Mouse (Mus musculus): ENCODE data around the gene Vmn1r155. TPM values are rescaled to one million over a fixed set of nuclear protein-coding genes. Genes with fewer than 3 reads are reported as not detected.
"Not testable (repeated sequence)": the region's sequence is repeated elsewhere in the genome, so short reads cannot be mapped to it uniquely, and the experiment has no call there.

Gene Vmn1r155
- not detected in 2 replicates for polyA plus RNA-seq (2015; fragmentation: Nextera tagmentation; extraction: Ambion mirVana)

- not testable (repeated sequence) for H3K27me3 ChIP-seq (replicated peaks; ENCODE audit: control insufficient read depth, insufficient read depth, low read length); H3K4me2 ChIP-seq (ENCODE audit: low read depth, low read length); H3K9ac ChIP-seq (ENCODE audit: low read depth, low read length); H3K4me1 ChIP-seq (ENCODE audit: control insufficient read depth, insufficient read depth, low read length); H3K4me3 ChIP-seq (ENCODE audit: low read length); ATAC-seq; H3K9me3 ChIP-seq (ENCODE audit: control insufficient read depth, low read length); H3K36me3 ChIP-seq (ENCODE audit: control insufficient read depth, insufficient read depth, low read length); H3K27ac ChIP-seq (ENCODE audit: low read length)
- WGBS = no CpG with 5 or more reads among the region's 3 CpGs
Measured at GRCm38 (mm10) chr7:22657718-22658117, at the start of gene Vmn1r155. TSS of gene Vmn1r155 (plus strand) at chr7:22658018.

- WGBS = no CpG with 5 or more reads among the region's 2 CpGs
- H3K4me1 ChIP-seq (ENCODE audit: control insufficient read depth, insufficient read depth, low read length); H3K4me2 ChIP-seq (ENCODE audit: low read depth, low read length); H3K27me3 ChIP-seq (replicated peaks; ENCODE audit: control insufficient read depth, insufficient read depth, low read length); ATAC-seq; H3K9ac ChIP-seq (ENCODE audit: low read depth, low read length); H3K4me3 ChIP-seq (ENCODE audit: low read length); H3K9me3 ChIP-seq (ENCODE audit: control insufficient read depth, low read length); H3K27ac ChIP-seq (ENCODE audit: low read length); H3K36me3 ChIP-seq (ENCODE audit: control insufficient read depth, insufficient read depth, low read length): not testable (repeated sequence)
Measured at GRCm38 (mm10) chr7:22692217-22692616, 34.4 kb downstream of the Vmn1r155 start, which contains the start of gene Gm8693. TSS of gene Gm8693 (minus strand) at chr7:22692317.

Other genes starting within 250 kb of the Vmn1r155 start
- gene Vmn1r148, start 244.4 kb upstream of the Vmn1r155 start, polyA plus RNA-seq (2015; fragmentation: Nextera tagmentation; extraction: Ambion mirVana) = not detected in 2 replicates
- gene Vmn1r149, start 219.8 kb upstream of the Vmn1r155 start, polyA plus RNA-seq (2015; fragmentation: Nextera tagmentation; extraction: Ambion mirVana) = not detected in 2 replicates
- gene Gm10665, start 193.9 kb upstream of the Vmn1r155 start, polyA plus RNA-seq (2015; fragmentation: Nextera tagmentation; extraction: Ambion mirVana) = not detected in 2 replicates
- gene Vmn1r151, start 158.3 kb upstream of the Vmn1r155 start, polyA plus RNA-seq (2015; fragmentation: Nextera tagmentation; extraction: Ambion mirVana) = not detected in 2 replicates
- gene Vmn1r152, start 135.1 kb upstream of the Vmn1r155 start, polyA plus RNA-seq (2015; fragmentation: Nextera tagmentation; extraction: Ambion mirVana) = not detected in 2 replicates
- not detected in 2 replicates for gene Gm8677, start 123.1 kb upstream of the Vmn1r155 start, polyA plus RNA-seq (2015; fragmentation: Nextera tagmentation; extraction: Ambion mirVana)
- not detected in 2 replicates for gene Gm4201, start 92.7 kb upstream of the Vmn1r155 start, polyA plus RNA-seq (2015; fragmentation: Nextera tagmentation; extraction: Ambion mirVana)
- not detected in 2 replicates for gene Gm4565, start 69.9 kb upstream of the Vmn1r155 start, polyA plus RNA-seq (2015; fragmentation: Nextera tagmentation; extraction: Ambion mirVana)
- not detected in 2 replicates for gene Gm8693, start 34.3 kb downstream of the Vmn1r155 start, polyA plus RNA-seq (2015; fragmentation: Nextera tagmentation; extraction: Ambion mirVana)
- not detected in 2 replicates for gene Gm4567, start 61.7 kb downstream of the Vmn1r155 start, polyA plus RNA-seq (2015; fragmentation: Nextera tagmentation; extraction: Ambion mirVana)
- gene Vmn1r157, start 103.7 kb downstream of the Vmn1r155 start, polyA plus RNA-seq (2015; fragmentation: Nextera tagmentation; extraction: Ambion mirVana) = not detected in 2 replicates
- not detected in 2 replicates for gene Vmn1r158, start 132.8 kb downstream of the Vmn1r155 start, polyA plus RNA-seq (2015; fragmentation: Nextera tagmentation; extraction: Ambion mirVana)
- not detected in 2 replicates for gene Vmn1r159, start 185.6 kb downstream of the Vmn1r155 start, polyA plus RNA-seq (2015; fragmentation: Nextera tagmentation; extraction: Ambion mirVana)
- gene Vmn1r160, start 213.2 kb downstream of the Vmn1r155 start, polyA plus RNA-seq (2015; fragmentation: Nextera tagmentation; extraction: Ambion mirVana) = not detected in 2 replicates

Measured in intestine, embryonic 16.5 days (tissue).